Comparison of ENCODE assay signal across 29 mouse cellular contexts in genomic region chr13:19881772-19882171, GRCm38 (mm10). TPM values are rescaled to one million over a fixed set of nuclear protein-coding genes. Genes with fewer than 3 reads are reported as not detected.
"Had no signal": no experiment of that assay in that cellular context is flagged by ENCODE, and none has a peak within 500 bp of the region (broad histone marks: within the 10 kb centered on the region; RNA-seq: fewer than 3 reads in every experiment).

No protein-coding gene starts in this region.

- H3K27me3 ChIP-seq: heart, embryonic 13.5 days; heart, embryonic 15.5 days; hindbrain, embryonic 12.5 days; intestine, embryonic 15.5 days; limb, embryonic 13.5 days; limb, embryonic 15.5 days had no signal

- H3K4me3 ChIP-seq: gastrocnemius, adult 2 months; heart, adult 2 months; heart, embryonic 13.5 days; heart, embryonic 15.5 days; hindbrain, embryonic 10.5 days; hindbrain, embryonic 12.5 days; intestine, embryonic 15.5 days; layer of hippocampus, adult 2 months; left cerebral cortex, adult 2 months; limb, embryonic 13.5 days; limb, embryonic 15.5 days had no signal

- H3K4me1 ChIP-seq: heart, embryonic 13.5 days; heart, embryonic 15.5 days; hindbrain, embryonic 10.5 days; hindbrain, embryonic 12.5 days; intestine, embryonic 15.5 days; limb, embryonic 13.5 days; limb, embryonic 15.5 days had no signal

- H3K9ac ChIP-seq: heart, embryonic 13.5 days; heart, embryonic 15.5 days; hindbrain, embryonic 12.5 days; hindbrain, embryonic 14.5 days; intestine, embryonic 15.5 days; limb, embryonic 13.5 days; limb, embryonic 15.5 days had no signal

- ATAC-seq: hindbrain, embryonic 16.5 days; inflammation-experienced regulatory T-cells, adult 6 months; intestine, embryonic 15.5 days; intestine, postnatal 0 days had no signal

- H3K4me2 ChIP-seq: heart, embryonic 11.5 days; heart, embryonic 13.5 days; heart, embryonic 15.5 days; hindbrain, embryonic 12.5 days; hindbrain, embryonic 14.5 days; intestine, embryonic 15.5 days; limb, embryonic 13.5 days; limb, embryonic 15.5 days had no signal

- DNase-seq: gastrocnemius, adult 2 months; gastrocnemius, postnatal 10 days; gastrocnemius, postnatal 25 days; heart, adult 2 months; heart, postnatal 14 days; heart, postnatal 36 days; kidney, adult 18-20 months; kidney, adult 8-10 months; kidney, postnatal 10 days; kidney, postnatal 25 days; kidney, postnatal 4 days had no signal

- H3K27ac ChIP-seq: gastrocnemius, adult 2 months; heart, adult 2 months; heart, embryonic 13.5 days; heart, embryonic 15.5 days; hindbrain, embryonic 10.5 days; hindbrain, embryonic 12.5 days; hindbrain, embryonic 14.5 days; intestine, embryonic 15.5 days; layer of hippocampus, adult 2 months; left cerebral cortex, adult 2 months; limb, embryonic 13.5 days; limb, embryonic 15.5 days had no signal

- H3K9me3 ChIP-seq: heart, embryonic 13.5 days; heart, embryonic 15.5 days; hindbrain, embryonic 10.5 days; hindbrain, embryonic 12.5 days; intestine, embryonic 15.5 days; limb, embryonic 13.5 days; limb, embryonic 15.5 days had no signal

- H3K36me3 ChIP-seq: heart, embryonic 13.5 days; heart, embryonic 15.5 days; hindbrain, embryonic 10.5 days; hindbrain, embryonic 12.5 days; intestine, embryonic 15.5 days; limb, embryonic 13.5 days; limb, embryonic 15.5 days had no signal

RNA-seq across cellular contexts. Expression of gene Gpr141, which starts 57.7 kb away (rescaled TPM):
- total RNA-seq: gastrocnemius, adult 2 months; gastrocnemius, postnatal 25 days; heart, adult 2 months; layer of hippocampus, adult 2 months; layer of hippocampus, postnatal 10 days; layer of hippocampus, postnatal 25 days; left cerebral cortex, adult 2 months; left cerebral cortex, postnatal 14 days; left cerebral cortex, postnatal 36 days had no signal
- polyA plus RNA-seq: hindbrain, embryonic 10.5 days; hindbrain, embryonic 12.5 days had no signal
